Mouse (Mus musculus) gastrocnemius, adult 18-20 months (tissue): ENCODE measurements around the gene Stn1. TPM values are rescaled to one million over a fixed set of nuclear protein-coding genes. Genes with fewer than 3 reads are reported as not detected.

Experiments
- DNase-seq: peaks from one replicate; pipeline ENCODE4 v3.0.0; 2021; ENCODE audit warnings: low spot score
- total RNA-seq, 2 experiments: library from RNA; stranded (reverse); gene quantifications; 2 replicates each; pipeline ENCODE4 v1.2.3; 2021

The Stn1 gene
- total RNA-seq, 2 experiments from 2014 or later = 4.2 to 4.9 TPM

DNA sequence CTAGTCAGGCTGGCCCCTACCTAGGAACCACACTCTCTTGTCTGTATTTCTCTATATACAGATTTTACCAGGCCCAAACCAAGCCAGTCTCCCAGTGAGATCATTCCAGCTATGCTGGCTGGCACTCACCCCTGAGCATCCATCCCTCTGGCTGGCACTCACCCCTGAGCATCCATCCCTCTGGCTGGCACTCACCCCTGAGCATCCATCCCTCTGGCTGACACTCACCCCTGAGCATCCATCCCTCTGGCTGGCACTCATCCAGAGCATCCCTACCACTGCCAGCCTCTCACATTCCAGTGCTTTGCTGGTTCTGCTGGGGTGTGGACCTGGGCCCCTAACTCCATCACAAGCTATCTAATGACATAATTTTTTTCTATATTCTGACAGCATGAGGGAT lies 8.2 kb upstream of the Stn1 start:
- no peak for DNase-seq

DNA sequence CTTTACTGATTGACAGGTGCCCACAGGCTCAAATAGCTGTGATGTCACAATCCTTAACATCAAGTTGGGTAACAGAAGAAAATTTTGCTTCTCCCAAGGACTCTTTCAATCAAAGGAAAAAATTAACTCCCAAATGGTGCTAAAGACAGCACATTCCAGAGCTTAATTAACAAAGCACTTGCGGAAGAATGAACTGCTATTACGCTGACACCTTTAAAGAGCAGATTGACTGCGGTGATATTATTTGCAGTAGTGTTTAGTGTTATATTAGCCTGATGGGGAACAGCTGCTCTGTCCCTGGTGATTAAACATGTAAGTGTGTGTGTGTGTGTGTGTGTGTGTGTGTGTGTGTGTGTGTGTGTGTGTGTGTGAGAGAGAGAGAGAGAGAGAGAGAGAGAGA lies 7.7 kb upstream of the Stn1 start:
- DNase-seq = no peak

DNA sequence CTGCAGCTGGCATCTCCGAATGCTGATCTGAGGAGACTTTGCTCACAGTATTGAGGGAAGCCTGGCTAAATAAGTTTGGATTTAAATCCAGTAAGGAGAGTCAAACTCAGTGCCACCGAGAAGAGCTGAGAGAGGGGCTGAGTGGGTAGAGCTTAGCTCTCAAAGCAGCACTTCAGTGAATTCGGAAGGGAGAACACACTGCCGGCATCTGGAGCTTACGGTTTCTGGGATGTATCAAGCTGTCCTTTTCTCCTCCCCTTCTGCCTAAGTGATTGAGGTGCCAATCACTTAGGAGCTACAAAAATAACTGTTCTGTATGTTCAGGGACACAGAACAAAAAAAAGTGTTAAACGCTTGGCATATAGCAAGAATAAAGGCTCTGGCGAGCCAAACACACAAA lies 5.1 kb upstream of the Stn1 start:
- DNase-seq = no peak

DNA sequence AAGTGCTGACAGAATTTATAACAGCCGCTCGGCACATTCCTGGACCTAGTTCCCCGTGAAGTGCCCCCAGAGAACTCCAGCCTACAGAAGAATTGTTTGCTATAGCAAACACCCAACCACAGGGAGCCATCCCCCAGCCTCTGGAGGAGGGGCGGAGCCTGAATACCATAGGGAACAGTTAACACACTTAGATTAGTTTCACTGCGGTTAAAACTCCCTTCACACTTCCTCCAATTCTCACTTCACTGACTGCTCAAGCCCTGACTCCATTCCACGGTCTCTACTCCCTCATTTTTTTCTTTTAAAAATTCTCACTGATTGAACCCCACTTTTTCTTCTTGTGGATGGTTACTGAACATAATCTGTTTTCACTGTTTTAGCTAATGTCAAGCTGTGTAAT lies 1.5 kb upstream of the Stn1 start:
- DNase-seq = no peak

DNA sequence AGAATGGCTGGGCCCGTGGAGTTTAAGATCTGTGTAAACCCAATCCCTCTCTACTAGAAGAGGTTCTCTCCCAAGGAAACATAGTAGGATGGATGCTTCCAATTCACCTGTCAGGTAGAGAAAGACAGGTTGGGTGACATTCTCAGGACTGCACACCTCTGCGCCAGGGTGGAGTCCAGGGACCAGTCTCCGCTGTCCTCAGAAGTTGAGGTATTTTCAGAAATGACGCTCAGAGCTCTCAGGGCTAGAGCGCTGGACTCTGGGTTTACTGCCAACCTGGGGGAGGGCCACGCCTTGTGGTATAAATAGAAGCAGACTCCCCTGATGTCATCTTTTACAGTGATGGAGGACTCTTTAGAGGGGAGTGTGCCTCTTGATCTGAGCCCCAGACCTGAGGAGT lies 572 bp upstream of the Stn1 start:
- DNase-seq = peak; percentile 43

DNA sequence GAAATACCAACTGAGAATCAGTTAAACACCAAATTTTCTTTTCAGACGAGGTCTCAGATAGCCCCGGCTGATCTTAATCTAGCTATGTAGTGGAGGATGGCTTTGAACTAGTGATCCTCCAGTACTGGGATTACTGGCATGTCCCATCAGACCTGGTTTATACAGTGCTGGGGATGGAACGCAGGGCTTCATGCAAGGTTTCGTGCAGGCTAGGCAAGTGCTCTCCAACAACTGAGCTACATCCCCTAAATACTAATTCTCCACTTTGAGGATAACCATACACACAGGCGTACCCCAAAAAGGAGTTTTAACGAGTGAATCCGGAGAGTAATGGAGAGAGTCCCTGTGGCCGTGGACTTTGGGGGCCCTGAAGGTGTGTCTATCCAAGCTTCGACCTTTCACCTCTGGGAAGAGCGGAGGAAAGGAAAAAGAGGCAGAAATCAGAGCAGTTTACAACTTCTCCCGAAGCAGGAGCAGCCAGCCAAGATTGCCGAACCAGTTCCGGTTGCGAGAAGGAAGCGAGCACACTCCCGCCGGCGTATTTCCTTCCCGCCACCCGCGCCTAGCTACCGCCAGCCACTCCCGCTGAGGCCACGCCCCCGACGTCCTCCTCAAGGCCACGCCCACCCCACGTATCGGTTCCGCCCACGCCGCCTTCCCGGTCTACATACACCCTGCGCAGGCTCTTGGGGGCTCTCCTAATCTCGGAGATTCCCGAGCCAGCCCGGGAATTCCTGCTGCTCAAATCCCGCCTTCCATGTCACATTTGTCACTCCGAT lies 597 bp downstream of the Stn1 start:
- peak; percentile 99 for DNase-seq

DNA sequence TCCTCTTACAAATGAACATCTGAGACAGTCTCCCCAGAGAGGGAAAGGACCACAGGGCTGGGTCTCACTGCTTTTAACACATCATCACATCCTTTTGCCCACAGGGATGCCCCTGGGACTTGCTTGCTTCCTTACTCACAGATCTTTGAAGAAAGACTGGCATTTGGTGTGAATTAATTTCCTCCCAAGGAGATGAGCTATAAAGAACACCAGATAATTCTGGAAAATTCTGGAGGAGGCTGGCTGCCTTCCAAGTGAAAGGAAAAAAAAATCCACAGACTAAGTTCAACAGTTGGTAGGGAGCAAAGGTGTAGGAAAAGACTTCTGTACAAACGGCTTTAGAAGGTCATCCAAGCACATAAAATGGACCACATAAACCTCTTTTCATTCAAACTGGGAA lies 3.2 kb downstream of the Stn1 start:
- DNase-seq = no peak

- DNase-seq = no peak
Observed at GRCm38 (mm10) chr19:47532449-47532848, 4.9 kb downstream of the Stn1 start.

GRCm38 (mm10) chr19:47531309-47531708 lies 6.0 kb downstream of the Stn1 start:
- no peak for DNase-seq

DNA sequence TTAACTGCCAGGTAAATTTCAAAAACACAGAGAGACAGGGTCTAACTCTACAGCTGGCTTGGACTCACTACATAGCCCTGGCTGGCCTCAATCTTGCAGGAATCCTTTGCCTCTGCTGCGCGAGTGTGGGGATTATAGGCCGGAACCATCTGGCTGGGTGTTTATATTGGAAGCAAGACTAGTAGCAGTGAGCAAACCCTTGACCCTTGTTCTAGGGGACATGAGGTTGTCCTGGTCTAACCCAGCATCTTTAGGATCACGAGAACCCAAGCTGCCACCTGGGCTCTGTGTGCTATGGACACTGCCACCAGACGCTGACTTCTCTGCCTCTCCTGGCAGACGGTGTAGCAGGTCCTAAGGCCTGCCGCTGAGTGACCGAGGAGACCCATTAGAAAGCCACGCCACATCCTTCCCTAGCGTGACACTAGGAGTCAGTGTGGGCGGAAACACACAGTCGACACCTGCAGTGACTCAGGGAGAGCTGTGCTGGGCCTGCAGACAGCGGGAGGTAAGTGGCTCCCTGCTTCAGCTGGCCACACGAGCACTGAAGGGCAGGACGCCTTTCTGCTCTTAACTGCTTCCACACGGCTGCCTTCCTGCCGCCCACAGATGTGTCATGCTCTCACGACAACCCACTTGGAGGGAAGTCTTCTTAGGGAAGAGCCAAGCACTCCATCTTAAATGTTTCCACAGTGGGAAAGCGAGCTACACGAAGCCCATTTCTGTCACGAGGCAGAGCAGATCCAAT lies 10.9 kb downstream of the Stn1 start:
- DNase-seq = no peak

DNA sequence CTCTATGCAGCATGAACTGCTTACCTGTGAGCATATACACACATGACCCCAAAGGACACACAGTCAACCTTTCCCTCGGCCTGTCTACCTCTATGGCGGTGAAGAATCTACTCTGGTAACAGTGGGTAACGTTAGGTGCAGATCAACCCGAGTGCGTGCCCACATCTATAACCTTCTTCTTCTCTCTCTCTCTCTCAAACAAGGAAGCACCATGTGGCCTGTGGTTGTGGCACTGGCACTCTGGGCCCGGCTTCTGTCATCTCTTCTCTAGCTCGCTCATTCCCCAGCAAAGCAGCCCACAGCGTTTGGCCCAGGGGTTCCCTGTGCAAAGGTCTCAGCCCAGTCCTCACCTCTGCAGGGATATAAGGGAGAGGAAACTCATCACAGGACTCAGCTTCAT lies 12.4 kb downstream of the Stn1 start:
- DNase-seq = no peak

DNA sequence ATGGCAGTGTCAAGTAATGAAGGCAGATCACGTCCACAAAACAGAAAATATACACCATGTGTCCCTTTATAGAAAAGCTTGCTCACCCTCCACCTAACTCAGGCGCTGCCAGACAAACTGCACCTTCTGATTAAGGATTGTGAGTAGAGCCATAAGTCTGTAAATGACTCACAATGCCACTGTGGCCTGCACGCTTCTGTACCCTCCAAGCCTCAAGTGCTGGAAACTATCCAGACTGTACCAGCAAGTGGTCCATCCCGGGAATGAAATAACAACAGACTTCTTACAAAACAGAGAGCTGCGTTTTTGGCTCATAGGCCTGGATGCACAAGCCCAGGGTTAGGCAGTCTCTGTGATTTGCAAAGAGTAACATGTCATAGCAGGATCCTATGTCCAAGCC lies 15.9 kb downstream of the Stn1 start:
- no peak for DNase-seq

DNA sequence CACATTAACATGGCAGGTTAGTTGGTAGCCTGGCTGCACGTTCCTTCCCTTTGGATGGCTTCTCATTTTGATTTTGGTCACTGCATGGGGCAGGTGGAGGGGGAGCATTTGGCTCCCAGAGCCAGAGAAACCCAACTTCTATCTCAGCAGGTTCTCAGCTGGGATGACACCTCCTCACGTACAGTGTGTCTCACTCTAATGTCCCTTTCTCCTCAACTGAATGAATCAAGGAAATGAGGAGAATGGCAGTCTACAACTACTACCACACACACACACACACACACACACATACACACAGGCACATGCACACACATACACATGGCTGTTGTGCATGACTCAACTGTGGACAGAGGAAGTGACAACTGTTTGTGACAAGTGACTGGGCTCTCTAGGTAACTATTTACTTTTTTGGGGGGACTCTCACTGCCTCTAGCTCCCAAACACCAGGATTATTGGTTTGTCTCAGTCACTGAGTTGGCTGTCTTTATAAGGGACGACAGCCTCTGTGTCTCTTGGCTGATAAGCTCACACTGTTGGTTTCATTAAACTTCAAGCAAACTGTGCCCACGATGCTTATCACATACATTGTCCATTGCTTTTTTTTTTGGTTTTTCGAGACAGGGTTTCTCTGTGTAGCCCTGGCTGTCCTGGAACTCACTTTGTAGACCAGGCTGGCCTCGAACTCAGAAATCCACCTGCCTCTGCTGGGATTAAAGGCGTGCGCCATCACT lies 18.0 kb downstream of the Stn1 start:
- DNase-seq = no peak

- peak; percentile 36 for DNase-seq
Observed at GRCm38 (mm10) chr19:47518475-47519162, 18.7 kb downstream of the Stn1 start.

GRCm38 (mm10) chr19:47517570-47517969 lies 19.7 kb downstream of the Stn1 start:
- no peak for DNase-seq

GRCm38 (mm10) chr19:47516879-47517278 lies 20.4 kb downstream of the Stn1 start:
- no peak for DNase-seq

- no peak for DNase-seq
Observed at GRCm38 (mm10) chr19:47515091-47515490, 22.2 kb downstream of the Stn1 start.

DNA sequence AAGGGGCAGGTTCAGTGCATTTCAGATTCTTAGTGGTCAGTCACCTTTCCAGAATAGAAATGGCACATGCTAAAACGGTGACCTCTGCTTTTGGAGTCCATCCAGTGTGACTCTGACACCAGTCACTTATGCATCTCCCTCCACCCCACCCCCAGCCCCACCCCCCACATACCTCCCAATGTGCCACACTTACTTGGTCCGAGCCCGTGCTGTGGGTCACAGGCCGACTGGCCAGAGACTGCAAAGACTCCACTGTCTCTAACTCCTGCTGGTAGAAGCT lies 23.7 kb downstream of the Stn1 start:
- no peak for DNase-seq

DNA sequence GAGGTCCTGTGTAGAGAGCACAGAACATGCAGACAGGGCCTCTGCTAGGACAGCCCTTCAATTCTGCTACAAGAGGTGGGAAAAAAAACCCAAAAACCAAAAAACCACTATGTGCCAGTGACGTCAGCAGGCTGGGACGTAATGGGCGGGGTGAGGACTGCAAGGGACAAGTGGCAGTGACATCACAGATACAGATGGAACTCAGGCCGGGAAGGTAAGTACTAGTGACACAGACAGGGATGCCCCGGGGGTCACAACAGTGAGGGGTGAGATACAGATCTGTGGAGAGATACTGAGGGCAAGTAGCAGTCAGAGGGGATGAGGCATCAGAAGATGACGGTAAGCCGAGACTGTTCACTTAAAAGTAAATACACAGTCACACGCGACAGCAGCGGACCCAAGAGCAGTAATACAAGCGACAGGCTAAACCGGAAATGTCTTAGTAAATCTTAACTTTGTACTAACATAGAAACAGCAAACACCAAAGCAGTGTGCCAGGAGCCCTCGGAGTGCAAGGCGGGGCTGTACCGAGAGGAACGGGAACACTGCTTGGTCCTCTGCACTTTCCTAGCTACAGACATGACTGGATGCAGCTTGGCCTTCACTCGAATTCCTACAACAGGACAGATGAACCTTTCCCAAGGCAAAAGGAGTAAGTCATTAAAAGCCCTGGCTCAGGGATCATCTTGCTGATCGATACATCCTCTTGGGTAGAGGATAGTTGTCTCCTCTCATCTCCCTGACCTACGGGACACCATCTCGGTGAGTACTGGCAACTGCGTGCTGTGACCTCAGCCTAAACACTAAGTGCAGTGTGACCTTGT lies 24.3 kb downstream of the Stn1 start:
- no peak for DNase-seq

DNA sequence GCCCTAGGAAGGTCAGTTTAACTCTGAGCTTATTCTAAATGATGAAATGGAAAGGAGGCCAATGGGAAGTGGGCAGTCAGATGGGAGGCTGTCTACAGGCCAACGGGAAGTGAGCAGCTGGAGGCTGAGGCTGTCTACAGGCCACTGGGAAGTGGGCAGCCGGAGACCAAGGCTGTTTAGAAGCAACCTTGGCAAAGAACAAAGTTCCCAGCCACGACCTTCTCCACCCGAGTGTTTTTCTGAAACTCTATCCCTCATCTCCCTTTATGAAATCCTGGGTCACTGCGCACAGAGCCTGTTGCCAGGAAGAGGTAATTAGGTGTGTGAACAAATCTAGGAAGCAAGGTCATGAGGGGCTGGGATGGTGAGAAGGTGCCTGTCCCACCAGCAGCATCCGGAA lies 25.3 kb downstream of the Stn1 start:
- no peak for DNase-seq

DNA sequence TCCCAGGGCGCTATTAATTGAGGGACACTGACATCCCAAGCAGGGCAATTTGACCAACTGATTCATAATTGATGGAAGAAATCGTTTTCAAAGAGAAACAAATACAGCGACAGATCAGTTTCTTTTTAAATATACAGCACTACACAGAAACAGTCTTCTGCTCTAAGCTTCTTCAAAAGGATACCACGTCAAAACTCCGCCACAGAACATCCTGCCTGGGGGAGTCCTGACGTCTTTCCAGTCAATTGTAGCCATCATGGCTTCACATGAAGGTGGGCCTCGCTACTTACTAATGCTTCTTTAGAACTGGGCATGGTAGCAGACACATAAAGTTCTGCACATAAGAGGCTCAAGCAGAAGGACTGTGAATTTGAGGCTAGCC lies 26.0 kb downstream of the Stn1 start:
- no peak for DNase-seq
